Mouse (Mus musculus) ovary, postnatal 10 days (tissue): Measurements from ENCODE around the gene Gm6367.
"Not testable (repeated sequence)": the region's sequence is repeated elsewhere in the genome, so short reads cannot be mapped to it uniquely, and the experiment has no call there.

Source experiments
- DNase-seq: peaks from one replicate; pipeline ENCODE4 v3.0.0; 2022; ENCODE audit warnings: low spot score

The Gm6367 gene

GRCm38 (mm10) chr5:94988326-94988725, at the start of gene Gm6367:
Gene Gm6367 (plus strand): TSS chr5:94988626.
- DNase-seq: not testable (repeated sequence)
